Mouse (Mus musculus) forebrain, embryonic 13.5 days (tissue): ENCODE measurements around the gene Prr15l. TPM values are rescaled to one million over a fixed set of nuclear protein-coding genes. Genes with fewer than 3 reads are reported as not detected.
A peak's percentile ranks its signal among the peaks of the same experiment; 100 is the strongest.

Experiments
- ATAC-seq: fragments of 200-750 bp; cut with Nextera tagmentation; 2 replicates; pipeline ENCODE4 v1.8.0; 2017
- H3K27ac ChIP-seq: fragments of 300-500 bp; sonication (generic); 2 replicates; pipeline ENCODE4 v1.5.1; 2015; ENCODE audit warnings: inconsistent platforms, mild to moderate bottlenecking, moderate library complexity
- H3K27me3 ChIP-seq: fragments of 300-500 bp; sonication (generic); 2 replicates; pipeline ENCODE4 v1.6.1; 2015; ENCODE audit warnings: mild to moderate bottlenecking, inconsistent platforms
- H3K36me3 ChIP-seq: fragments of 300-500 bp; sonication (generic); 2 replicates; pipeline ENCODE4 v1.6.1; 2015; ENCODE audit warnings: mild to moderate bottlenecking, inconsistent platforms; ENCODE audit not compliant: poor library complexity, severe bottlenecking
- H3K4me1 ChIP-seq: fragments of 300-500 bp; sonication (generic); 2 replicates; pipeline ENCODE4 v1.6.1; 2015; ENCODE audit warnings: inconsistent platforms
- H3K4me2 ChIP-seq: fragments of 300-500 bp; sonication (generic); 2 replicates; pipeline ENCODE4 v1.6.1; 2015; ENCODE audit warnings: inconsistent platforms, mild to moderate bottlenecking, moderate library complexity
- H3K4me3 ChIP-seq: fragments of 300-500 bp; sonication (generic); 2 replicates; pipeline ENCODE4 v1.5.1; 2015; ENCODE audit warnings: mild to moderate bottlenecking, inconsistent platforms
- H3K9ac ChIP-seq: fragments of 300-500 bp; sonication (generic); 2 replicates; pipeline ENCODE4 v1.6.1; 2015; ENCODE audit warnings: mild to moderate bottlenecking, inconsistent platforms
- H3K9me3 ChIP-seq: fragments of 300-500 bp; sonication (generic); replicated peaks from 2 replicates; pipeline ENCODE4 v1.6.1; 2016; ENCODE audit warnings: inconsistent platforms
- WGBS: fragments of 180-500 bp; shearing (Covaris S2); methylation state at CpG from one replicate; pipeline ENCODE4 v1.1.7; 2015; 5-methylcytosine and 5-hydroxymethylcytosine counted together
- polyA plus RNA-seq: library from polyadenylated mRNA; unstranded; fragments of >200 nt; fragmentation: Nextera tagmentation; extraction: Ambion mirVana; gene quantifications from 2 replicates; pipeline ENCODE4 v1.2.1, GENCODE M21; 2015

Gene Prr15l
- polyA plus RNA-seq, 1 experiment from 2014 or later, result 0.08 TPM

DNA sequence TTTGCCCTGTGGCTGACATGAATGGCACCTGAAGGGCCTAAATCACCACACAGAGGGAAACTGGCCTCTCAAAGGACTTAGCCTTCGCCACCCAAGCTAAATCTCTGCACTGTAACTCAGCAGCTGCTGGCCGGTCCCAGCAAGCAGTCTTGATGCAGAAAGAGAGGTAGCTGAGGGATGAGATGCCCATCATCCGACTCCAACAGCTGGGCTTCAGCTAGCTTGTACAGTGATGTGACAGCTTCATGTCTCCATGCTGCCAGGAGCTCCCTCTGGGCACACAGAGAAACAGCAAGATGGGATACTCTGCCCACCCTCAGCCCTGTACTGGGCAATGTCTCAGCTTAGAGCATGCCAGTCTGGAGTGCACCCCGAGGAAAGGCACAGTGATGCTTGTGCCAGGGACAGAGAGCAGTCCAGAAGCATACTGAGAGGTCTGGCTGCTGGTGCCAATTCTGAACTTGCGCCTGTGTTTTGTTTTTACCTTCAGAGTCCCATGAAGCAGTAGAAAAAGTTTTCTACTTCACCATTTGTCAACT, 45.6 kb downstream of the Prr15l start:
- Histone ChIP-seq H3K36me3 (no peaks in the 10 kb centered on the region), H3K4me1 (peaks cover 39% of the 10 kb centered on the region), H3K4me2 (no peak overlapping the region), H3K27me3 (no peaks in the 10 kb centered on the region), H3K9ac (no peak overlapping the region), H3K27ac (no peak overlapping the region), H3K4me3 (no peak overlapping the region), H3K9me3 (no peaks in the 10 kb centered on the region)
- 80% methylated on average over 5 of the region's 5 CpGs for WGBS
- ATAC-seq, result no peak

DNA sequence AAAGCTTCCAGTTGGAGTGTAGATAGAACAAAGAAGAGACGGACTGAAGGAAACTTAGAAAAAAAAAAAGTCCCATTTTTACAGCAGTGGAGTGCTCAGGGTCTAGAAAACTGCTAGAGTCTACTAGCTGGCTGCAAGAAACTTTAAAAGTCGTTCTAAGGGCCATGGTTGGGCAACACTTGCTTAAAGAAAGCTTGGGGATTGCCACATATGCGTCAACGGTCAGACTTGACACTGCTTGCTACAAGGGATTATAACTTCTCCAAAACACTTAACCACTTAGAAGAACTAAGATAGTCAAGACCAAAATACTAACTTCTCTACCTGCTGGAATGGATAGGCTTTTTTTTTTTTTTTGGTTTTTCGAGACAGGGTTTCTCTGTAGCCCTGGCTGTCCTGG, 46.9 kb downstream of the Prr15l start:
- 90% methylated on average over 5 of the region's 5 CpGs for WGBS

DNA sequence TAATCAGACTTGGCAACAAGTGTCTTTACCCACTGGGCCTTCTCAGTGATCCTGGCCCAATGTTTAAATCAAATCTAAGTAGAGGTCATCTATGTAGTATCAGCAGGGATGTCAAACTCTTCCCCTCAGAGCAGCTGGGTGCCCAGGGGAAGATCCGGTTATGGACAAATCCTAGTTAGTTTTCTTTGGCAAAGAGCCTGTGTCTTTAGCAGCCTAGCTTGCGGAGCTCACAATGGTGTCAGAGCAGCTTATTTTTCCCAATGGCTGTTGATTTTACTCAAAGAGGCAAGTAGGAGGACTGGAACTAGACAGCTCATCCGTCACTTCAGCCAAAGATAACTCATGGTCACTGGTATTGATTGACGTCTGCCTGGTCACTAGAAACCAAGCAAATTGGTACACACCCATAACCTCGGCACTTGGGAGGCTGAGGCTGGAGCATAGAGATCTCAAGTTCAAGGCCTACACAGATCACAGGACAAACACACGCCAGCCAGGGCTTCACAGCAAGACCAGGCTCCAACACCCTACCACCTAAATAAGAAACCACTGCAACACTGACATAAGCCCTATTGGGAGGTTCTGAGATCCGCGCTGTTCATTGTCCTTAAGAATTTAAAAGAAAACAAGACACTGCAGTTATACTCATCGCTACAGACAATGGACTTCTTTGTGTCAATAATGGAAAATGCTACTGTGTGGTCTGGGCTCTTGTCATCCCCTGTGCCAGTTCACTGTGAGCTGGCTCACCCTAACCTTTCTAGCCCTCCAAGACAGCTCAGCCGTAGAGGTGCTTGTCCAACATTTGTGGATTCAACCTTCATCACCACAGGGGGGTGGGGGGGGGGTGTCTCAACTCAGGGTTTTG, 47.8 kb downstream of the Prr15l start:
- Histone ChIP-seq H3K36me3 (no peaks in the 10 kb centered on the region), H3K4me3 (peak overlapping the region; percentile 94), H3K4me2 (peak overlapping the region; percentile 83), H3K9ac (peak overlapping the region; percentile 96), H3K9me3 (no peaks in the 10 kb centered on the region), H3K27me3 (no peaks in the 10 kb centered on the region), H3K4me1 (peaks cover 38% of the 10 kb centered on the region), H3K27ac (0 out of 2 replicates have a peak overlapping the region, but pooled peaks have one; percentile 40)
- ATAC-seq, result no peak
- WGBS, result 86% methylated on average over 10 of the region's 10 CpGs

More for the DNA sequence above, 46.9 kb downstream of the Prr15l start:
- Histone ChIP-seq H3K9me3 (no peaks in the 10 kb centered on the region), H3K4me1 (peaks cover 41% of the 10 kb centered on the region), H3K27ac (no peak overlapping the region), H3K36me3 (no peaks in the 10 kb centered on the region), H3K4me3 (no peak overlapping the region), H3K4me2 (no peak overlapping the region), H3K9ac (no peak overlapping the region), H3K27me3 (no peaks in the 10 kb centered on the region)
- ATAC-seq, result no peak

DNA sequence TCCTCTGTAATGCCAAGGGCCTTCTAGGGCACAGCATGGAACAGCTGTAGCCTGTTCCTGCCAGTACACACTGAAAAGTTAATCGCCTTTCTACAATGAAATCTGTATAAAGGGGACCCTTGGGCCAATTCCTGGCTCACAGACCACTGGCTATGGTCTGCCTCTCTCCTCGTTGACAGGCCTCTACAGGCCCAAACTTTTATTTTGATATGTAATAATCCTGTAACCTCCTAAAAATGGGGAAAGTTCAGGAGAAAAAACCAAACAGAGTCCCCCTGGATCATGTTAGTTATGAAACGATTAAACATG, 48.4 kb downstream of the Prr15l start:
- Histone ChIP-seq H3K27ac (0 out of 2 replicates have a peak overlapping the region, but pooled peaks have one; percentile 88), H3K9me3 (no peaks in the 10 kb centered on the region)

DNA sequence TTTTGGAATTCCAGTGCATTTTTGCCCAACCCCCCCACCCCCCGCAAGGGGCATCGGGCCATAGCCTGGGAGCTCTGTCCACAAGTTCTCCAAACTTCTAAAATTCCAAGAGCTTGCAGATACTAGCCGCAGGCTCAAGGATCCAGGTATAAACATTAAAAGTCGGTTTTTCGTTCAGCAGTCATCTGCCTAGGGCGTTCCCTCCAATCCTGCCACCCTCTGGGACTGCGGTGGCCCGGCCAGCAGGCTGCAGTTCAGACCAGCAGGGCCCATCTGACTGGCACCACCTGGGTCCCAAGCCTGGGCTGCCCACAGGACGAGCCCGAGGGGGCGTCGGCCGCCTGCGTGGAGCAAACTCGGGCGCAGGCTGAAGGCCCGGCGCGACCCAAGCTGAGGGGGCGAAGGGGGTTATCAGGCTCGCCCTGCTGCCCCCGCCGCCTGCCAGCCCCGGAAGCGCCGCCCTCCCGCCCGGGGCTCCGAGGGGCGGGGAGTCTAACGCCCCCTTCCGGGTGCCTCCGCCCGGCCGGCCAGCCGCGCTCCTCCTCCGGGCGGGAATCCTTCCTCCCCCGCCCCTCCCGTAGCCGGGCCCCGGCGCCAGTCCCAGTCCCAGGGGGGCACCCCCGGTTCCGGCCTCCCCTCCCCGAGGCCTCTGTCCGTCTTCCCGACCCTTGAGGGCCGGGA, 49.1 kb downstream of the Prr15l start:
- Histone ChIP-seq H3K27me3 (no peaks in the 10 kb centered on the region), H3K4me2 (peak overlapping the region; percentile 83), H3K4me1 (peaks cover 34% of the 10 kb centered on the region), H3K36me3 (no peaks in the 10 kb centered on the region), H3K9ac (peak overlapping the region; percentile 96), H3K9me3 (no peaks in the 10 kb centered on the region), H3K27ac (peak overlapping the region; percentile 88), H3K4me3 (peak overlapping the region; percentile 94)
- WGBS, result under 1% methylated on average over 42 of the region's 50 CpGs
- peak; percentile 65 for ATAC-seq

More for the DNA sequence above, 48.4 kb downstream of the Prr15l start:
- ATAC-seq, result no peak
- Histone ChIP-seq H3K4me3 (peak overlapping the region; percentile 94), H3K9ac (peak overlapping the region; percentile 96), H3K4me1 (peaks cover 38% of the 10 kb centered on the region), H3K27me3 (no peaks in the 10 kb centered on the region), H3K36me3 (no peaks in the 10 kb centered on the region), H3K4me2 (peak overlapping the region; percentile 83)
- 52% methylated on average over 3 of the region's 3 CpGs for WGBS

DNA sequence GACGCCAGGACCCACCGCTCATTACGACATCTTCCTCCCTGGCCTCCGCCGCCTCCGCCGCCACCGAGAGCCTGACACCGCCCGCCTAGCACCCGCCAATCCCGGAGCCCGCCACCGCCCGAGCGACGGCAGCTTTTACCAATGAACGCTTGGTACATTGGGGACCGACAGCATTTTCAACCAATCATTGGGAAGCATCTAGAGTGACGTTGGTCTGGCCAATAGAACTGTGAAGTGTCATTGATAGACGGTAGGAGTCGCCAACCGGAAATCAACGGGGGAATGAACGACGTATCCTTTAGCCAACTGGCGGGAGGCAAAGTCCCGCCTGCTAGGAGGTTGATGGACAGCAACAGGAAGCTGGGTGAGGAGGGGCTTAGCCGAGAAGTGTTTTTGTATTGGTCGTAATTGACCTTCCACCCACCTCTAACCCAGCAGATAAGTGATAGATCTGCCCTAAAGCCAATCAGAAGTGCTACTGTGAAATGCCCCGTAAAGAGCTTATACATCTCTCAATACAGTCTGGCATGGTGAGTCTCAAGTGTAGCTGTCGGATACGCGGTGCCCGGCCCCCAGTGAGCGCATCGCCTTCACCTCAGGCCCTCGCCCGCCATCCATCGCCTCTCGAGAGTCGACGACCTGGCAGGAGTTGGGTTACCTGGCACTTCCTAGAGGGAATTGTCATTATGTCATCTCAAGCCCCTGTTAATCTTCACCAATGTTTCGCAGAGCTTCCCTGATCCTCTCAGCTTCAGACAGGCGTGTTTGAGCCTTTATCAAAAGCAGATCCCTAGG, 49.9 kb downstream of the Prr15l start:
- Histone ChIP-seq H3K27me3 (no peaks in the 10 kb centered on the region), H3K27ac (peak overlapping the region; percentile 88), H3K9ac (peak overlapping the region; percentile 96), H3K4me3 (peak overlapping the region; percentile 94), H3K9me3 (no peaks in the 10 kb centered on the region), H3K4me1 (peaks cover 29% of the 10 kb centered on the region), H3K36me3 (no peaks in the 10 kb centered on the region), H3K4me2 (peak overlapping the region; percentile 83)
- WGBS, result under 1% methylated on average over 45 of the region's 45 CpGs
- peak; percentile 98 for ATAC-seq

DNA sequence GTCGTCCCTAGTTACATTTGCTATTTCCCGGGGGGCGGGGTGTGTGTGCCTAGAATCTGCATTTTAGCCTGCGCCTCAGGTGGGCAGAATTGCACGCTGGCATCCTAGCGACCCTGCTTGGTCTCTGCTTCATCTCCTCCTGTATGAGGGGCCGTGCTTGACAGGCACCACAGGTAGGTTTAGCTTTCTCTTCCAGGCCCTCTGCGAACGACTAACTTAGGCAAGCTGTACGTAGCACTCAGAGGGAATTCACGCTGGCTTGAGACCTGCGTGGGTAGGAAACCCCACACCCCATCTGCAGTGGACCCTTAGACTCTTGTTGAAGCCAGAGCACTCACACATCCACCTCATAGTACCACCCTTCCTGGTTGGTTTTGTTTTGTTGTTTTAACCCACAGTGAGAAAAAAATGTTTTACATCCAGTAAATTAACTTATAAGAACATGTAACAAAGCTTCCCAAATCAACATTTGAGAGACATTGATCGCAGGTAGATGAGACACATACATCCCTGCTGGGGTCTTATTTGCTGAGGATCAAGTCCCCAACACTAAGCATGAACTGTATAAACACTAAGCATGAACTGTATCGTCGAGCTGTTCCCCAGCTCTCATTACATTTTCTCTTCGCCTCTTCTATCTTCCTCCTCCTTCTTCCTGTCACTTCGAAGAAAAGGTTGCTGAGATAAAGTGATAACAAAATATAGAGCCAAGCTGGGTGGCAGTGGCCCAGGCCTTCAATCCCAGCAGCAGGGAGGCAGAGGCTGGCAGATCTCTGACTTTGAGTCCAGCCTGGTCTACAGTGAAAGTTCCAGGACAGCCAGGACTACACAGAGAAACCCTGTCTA, 50.7 kb downstream of the Prr15l start:
- WGBS, result 34% methylated on average over 17 of the region's 17 CpGs
- peaks cover 23% of the 10 kb centered on the region for H3K4me1 ChIP-seq
- H3K27me3 ChIP-seq, result peaks cover 6% of the 10 kb centered on the region
- ATAC-seq, result no peak; the same call in 1 of the 2 replicates
- peak overlapping the region; percentile 82 for H3K27ac ChIP-seq
- H3K4me2 ChIP-seq, result peak overlapping the region; percentile 82
- no peaks in the 10 kb centered on the region for H3K36me3 ChIP-seq
- H3K9ac ChIP-seq, result peak overlapping the region; percentile 74
- H3K4me3 ChIP-seq, result peak overlapping the region; percentile 52
- H3K9me3 ChIP-seq, result no peaks in the 10 kb centered on the region

DNA sequence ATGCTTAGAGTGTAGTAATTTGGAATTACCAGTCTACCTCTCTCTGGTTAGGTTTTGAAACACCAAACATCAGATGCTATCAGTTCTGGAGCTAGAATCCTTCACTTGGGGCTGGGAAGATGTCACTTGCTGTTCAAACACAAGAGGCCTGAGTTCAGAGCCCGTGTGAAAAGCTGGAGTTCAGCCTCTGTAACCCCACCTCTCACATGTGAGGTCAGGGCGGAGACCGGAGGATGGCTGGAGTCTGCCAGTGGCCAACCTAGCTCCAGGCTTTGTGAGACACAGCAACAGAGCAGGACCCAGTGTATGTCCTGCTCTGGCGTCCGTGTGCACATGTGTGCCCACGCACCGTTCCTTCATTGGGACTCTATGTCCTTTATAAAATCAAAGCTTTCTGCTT, 51.4 kb downstream of the Prr15l start:
- H3K4me2 ChIP-seq, result no peak overlapping the region
- no peaks in the 10 kb centered on the region for H3K9me3 ChIP-seq
- H3K4me3 ChIP-seq, result no peak overlapping the region
- no peak for ATAC-seq
- H3K36me3 ChIP-seq, result no peaks in the 10 kb centered on the region
- H3K27me3 ChIP-seq, result peaks cover 13% of the 10 kb centered on the region
- H3K4me1 ChIP-seq, result peaks cover 23% of the 10 kb centered on the region
- H3K9ac ChIP-seq, result no peak overlapping the region
- 88% methylated on average over 7 of the region's 7 CpGs for WGBS
- H3K27ac ChIP-seq, result no peak overlapping the region

DNA sequence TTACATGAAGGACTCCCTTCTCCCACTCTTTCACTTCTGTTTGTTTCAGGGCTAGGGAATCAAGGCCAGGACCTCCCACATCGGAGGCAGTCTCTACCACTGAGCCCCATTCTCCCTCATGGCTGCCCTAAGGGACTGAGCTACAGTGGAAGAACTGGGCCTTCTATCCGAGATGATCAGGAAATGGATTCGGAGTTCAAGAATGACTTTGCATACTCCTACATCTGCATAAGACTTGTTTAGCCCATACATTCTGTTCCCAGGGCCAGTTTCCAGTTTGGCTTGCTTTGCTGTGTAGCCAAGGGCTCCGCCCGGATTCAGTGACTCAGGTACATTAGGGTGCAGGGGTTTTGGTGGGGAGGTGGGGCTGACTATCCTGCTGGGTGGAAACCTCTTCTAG, 52.1 kb downstream of the Prr15l start:
- ATAC-seq, result no peak
- H3K4me3 ChIP-seq, result no peak overlapping the region
- no peak overlapping the region for H3K9ac ChIP-seq
- H3K4me1 ChIP-seq, result peaks cover 23% of the 10 kb centered on the region
- WGBS, result 73% methylated on average over 5 of the region's 5 CpGs
- no peaks in the 10 kb centered on the region for H3K36me3 ChIP-seq
- peaks cover 19% of the 10 kb centered on the region for H3K27me3 ChIP-seq
- no peak overlapping the region for H3K4me2 ChIP-seq
- H3K9me3 ChIP-seq, result no peaks in the 10 kb centered on the region
- H3K27ac ChIP-seq, result no peak overlapping the region

DNA sequence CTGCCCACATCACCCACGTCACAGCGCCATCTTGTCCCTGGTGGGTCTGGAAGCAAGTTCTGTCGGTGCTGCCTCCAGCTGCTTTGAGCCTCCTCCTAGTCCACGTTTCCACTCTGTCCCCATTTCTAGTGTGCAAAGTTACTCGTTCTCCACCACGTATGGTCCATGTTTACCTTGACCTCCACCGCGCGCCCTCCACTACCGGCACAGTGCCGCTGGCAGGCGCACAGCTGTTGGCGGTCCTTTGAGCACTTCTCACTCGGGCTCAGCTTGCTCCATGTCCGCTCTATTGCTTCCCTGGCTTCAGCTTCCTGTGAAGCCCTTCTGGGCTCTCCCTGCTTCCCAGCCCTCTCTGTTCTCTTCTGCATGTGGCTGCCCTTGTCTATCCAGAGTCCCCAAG, 53.6 kb downstream of the Prr15l start:
- H3K36me3 ChIP-seq, result no peaks in the 10 kb centered on the region
- H3K27me3 ChIP-seq, result peaks cover 32% of the 10 kb centered on the region
- no peaks in the 10 kb centered on the region for H3K9me3 ChIP-seq
- no peak for ATAC-seq
- peaks cover 12% of the 10 kb centered on the region for H3K4me1 ChIP-seq
- no peak overlapping the region for H3K27ac ChIP-seq
- H3K9ac ChIP-seq, result no peak overlapping the region
- no peak overlapping the region for H3K4me3 ChIP-seq
- H3K4me2 ChIP-seq, result no peak overlapping the region
- 82% methylated on average over 15 of the region's 15 CpGs for WGBS

DNA sequence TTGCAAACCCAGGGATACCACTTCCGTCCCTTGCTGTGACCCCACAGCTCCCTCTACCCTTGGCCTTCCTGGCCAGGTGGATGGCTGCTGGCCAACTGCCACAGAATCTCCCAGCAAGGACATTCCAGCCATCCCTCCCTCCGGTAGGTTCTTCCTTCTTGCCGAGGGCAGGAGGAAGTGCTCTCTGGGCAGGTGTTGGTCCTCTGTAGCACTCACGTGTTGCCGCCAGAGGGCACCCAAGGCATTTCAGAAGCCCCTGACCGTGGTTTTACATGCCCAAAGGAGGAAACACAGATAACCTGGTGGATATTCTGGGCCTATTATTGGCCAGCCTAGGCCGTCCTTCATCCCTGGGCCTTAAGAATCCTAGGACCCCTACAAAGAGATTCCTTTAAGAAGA, 54.5 kb downstream of the Prr15l start:
- peaks cover 9% of the 10 kb centered on the region for H3K4me1 ChIP-seq
- no peak for ATAC-seq
- no peak overlapping the region for H3K27ac ChIP-seq
- peaks cover 41% of the 10 kb centered on the region for H3K27me3 ChIP-seq
- no peak overlapping the region for H3K4me3 ChIP-seq
- no peaks in the 10 kb centered on the region for H3K36me3 ChIP-seq
- 4% methylated on average over 7 of the region's 7 CpGs for WGBS
- peak overlapping the region; percentile 42 for H3K4me2 ChIP-seq
- no peaks in the 10 kb centered on the region for H3K9me3 ChIP-seq
- peak overlapping the region; percentile 43 for H3K9ac ChIP-seq
